Mouse (Mus musculus) bone marrow, adult 2 months (tissue): ENCODE data around the gene Zc3h12a. TPM values are rescaled to one million over a fixed set of nuclear protein-coding genes. Genes with fewer than 3 reads are reported as not detected.
A peak's percentile ranks its signal among the peaks of the same experiment; 100 is the strongest.

Experiments used
- H3K27ac ChIP-seq: fragments of 200-500 bp; 2 replicates; pipeline ENCODE4 v1.5.1; 2012; ENCODE audit warnings: low read depth, mild to moderate bottlenecking, control low read depth, inconsistent platforms, low read length; ENCODE audit not compliant: control insufficient read depth, poor library complexity, insufficient read depth
- H3K4me1 ChIP-seq: fragments of 200-500 bp; 2 replicates; pipeline ENCODE4 v1.6.1; 2011; ENCODE audit warnings: low read length; ENCODE audit not compliant: control insufficient read depth, insufficient read depth
- H3K4me3 ChIP-seq: fragments of 200-500 bp; replicated peaks from 2 replicates; pipeline ENCODE3; 2011; ENCODE audit warnings: mild to moderate bottlenecking, low read depth, low read length, control low read depth; ENCODE audit not compliant: control insufficient read depth
- CTCF ChIP-seq: fragments of 200-500 bp; IDR thresholded peaks from 2 replicates; pipeline ENCODE4 v1.5.1; 2011; ENCODE audit warnings: low read length, control low read depth; ENCODE audit not compliant: control insufficient read depth, insufficient read depth
- POLR2A ChIP-seq: fragments of 200-500 bp; IDR thresholded peaks from 2 replicates; pipeline ENCODE4 v1.6.1; 2011; ENCODE audit warnings: low read depth, mild to moderate bottlenecking, control low read depth, low read length, borderline replicate concordance; ENCODE audit not compliant: control insufficient read depth
- WGBS: fragments of 180-500 bp; shearing (Covaris S2); methylation state at CpG from one replicate; pipeline ENCODE4 v1.1.7; 2018; 5-methylcytosine and 5-hydroxymethylcytosine counted together
- polyA plus RNA-seq: library from polyadenylated mRNA; stranded (reverse); fragments of >200 nt; gene quantifications from 2 replicates; pipeline ENCODE4 v1.2.4, GENCODE M21; 2011; ENCODE audit warnings: low replicate concordance; ENCODE audit not compliant: missing spikeins, insufficient read depth, insufficient read length

The Zc3h12a gene
- polyA plus RNA-seq, 1 experiment = 12.5 TPM

GRCm38 (mm10) chr4:125116090-125116861 is 11.4 kb downstream of the Zc3h12a start:
- Histone ChIP-seq H3K4me1 (peaks cover 19% of the 10 kb centered on the region), H3K4me3 (no peak overlapping the region), H3K27ac (peak overlapping the region; percentile 54)
- TF ChIP-seq CTCF = no peak
- TF ChIP-seq POLR2A = peak; percentile 24; the same call in 1 of the 2 replicates
- WGBS = 12% methylated on average over 9 of the region's 9 CpGs

- Histone ChIP-seq H3K27ac (peak overlapping the region; percentile 54), H3K4me1 (peaks cover 19% of the 10 kb centered on the region), H3K4me3 (no peak overlapping the region)
- TF ChIP-seq CTCF = no peak
- no peak for TF ChIP-seq POLR2A
- WGBS = 41% methylated on average over 6 of the region's 6 CpGs
Measured at GRCm38 (mm10) chr4:125115710-125116089, 11.9 kb downstream of the Zc3h12a start.

GRCm38 (mm10) chr4:125115081-125115480 is 12.6 kb downstream of the Zc3h12a start:
- Histone ChIP-seq H3K27ac (peak overlapping the region; percentile 54), H3K4me3 (no peak overlapping the region), H3K4me1 (peaks cover 19% of the 10 kb centered on the region)
- WGBS = 29% methylated on average over 4 of the region's 4 CpGs
- TF ChIP-seq CTCF (no peak), POLR2A (no peak)

- WGBS = 1% methylated on average over 6 of the region's 6 CpGs
- TF ChIP-seq CTCF (peak; percentile 87), POLR2A (no peak)
- H3K4me3 ChIP-seq = no peak overlapping the region
- peaks cover 19% of the 10 kb centered on the region for H3K4me1 ChIP-seq
- H3K27ac ChIP-seq = peak overlapping the region; percentile 54
Measured at GRCm38 (mm10) chr4:125114638-125115037, 13.0 kb downstream of the Zc3h12a start.

GRCm38 (mm10) chr4:125105354-125105753 is 22.3 kb downstream of the Zc3h12a start:
- no peaks in the 10 kb centered on the region; the same call in 1 of the 2 replicates for H3K4me1 ChIP-seq

GRCm38 (mm10) chr4:125101334-125101733 is 26.3 kb downstream of the Zc3h12a start:
- 85% methylated on average over 13 of the region's 13 CpGs for WGBS
- no peak overlapping the region for H3K27ac ChIP-seq
- no peak overlapping the region for H3K4me3 ChIP-seq
- TF ChIP-seq CTCF = no peak
- TF ChIP-seq POLR2A = no peak
- H3K4me1 ChIP-seq = no peaks in the 10 kb centered on the region

More at GRCm38 (mm10) chr4:125105354-125105753, 22.3 kb downstream of the Zc3h12a start:
- Histone ChIP-seq H3K27ac (no peak overlapping the region), H3K4me3 (no peak overlapping the region)
- no peak for TF ChIP-seq CTCF
- TF ChIP-seq POLR2A = no peak
- WGBS = 94% methylated on average over 9 of the region's 9 CpGs

GRCm38 (mm10) chr4:125099458-125099857 is 28.2 kb downstream of the Zc3h12a start:
- Histone ChIP-seq H3K4me3 (no peak overlapping the region), H3K27ac (no peak overlapping the region), H3K4me1 (no peaks in the 10 kb centered on the region)
- no peak for TF ChIP-seq POLR2A
- peak; percentile 95 for TF ChIP-seq CTCF
- WGBS = 11% methylated on average over 8 of the region's 8 CpGs

- H3K4me3 ChIP-seq = no peak overlapping the region
- no peak for TF ChIP-seq CTCF
- no peak for TF ChIP-seq POLR2A
- no peak overlapping the region for H3K27ac ChIP-seq
- H3K4me1 ChIP-seq = no peaks in the 10 kb centered on the region
- 63% methylated on average over 4 of the region's 4 CpGs for WGBS
Measured at GRCm38 (mm10) chr4:125097412-125097811, 30.2 kb downstream of the Zc3h12a start.
